Mouse (Mus musculus): ENCODE data around the gene Dlg2.

Dlg2 gene

DNA sequence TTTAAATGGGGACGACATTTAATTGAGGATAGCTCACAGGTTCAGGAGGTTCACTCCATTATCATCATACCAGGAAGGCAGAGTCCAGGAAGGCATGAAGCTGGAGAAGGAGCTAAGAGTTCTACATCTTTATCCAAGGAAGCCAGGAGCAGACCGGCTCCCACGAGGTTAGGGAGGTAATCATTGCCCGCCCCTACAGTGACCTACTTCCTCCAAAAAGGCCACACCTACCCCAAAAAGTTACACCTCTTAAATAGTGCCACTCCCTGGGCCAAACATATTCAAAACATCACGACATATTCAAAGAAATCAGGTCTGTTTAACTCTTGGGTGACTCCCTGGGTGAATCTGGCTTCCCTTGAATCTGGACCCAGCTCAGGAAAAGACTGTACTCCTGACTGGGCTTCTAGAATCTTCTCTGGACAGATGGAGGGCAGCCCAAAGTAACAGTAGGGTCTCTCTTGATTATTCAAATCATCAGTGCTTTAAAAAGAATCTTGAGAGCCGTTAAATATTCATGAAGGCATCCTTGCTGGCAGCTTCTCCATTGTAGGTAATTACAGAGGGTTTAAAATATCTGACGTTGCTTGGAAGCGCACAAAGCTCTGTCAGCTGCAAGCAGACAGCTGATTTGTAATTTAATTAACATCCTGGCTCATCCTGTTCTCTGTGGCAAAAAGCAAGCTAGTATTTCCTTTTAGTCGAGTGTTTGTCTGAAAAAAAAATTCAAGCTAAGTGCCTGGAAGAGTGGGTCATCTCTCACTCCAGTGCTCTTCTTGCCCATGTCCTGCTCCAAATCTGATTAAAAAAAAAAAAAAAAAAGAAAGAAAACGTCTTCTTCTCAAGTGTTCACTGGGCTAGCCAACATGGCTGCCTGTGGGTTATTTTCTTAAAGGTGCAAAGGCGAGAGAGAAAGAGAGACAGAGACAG lies 966.2 kb downstream of the Dlg2 start:
- peak; percentile 67 for DNase-seq (ENCODE audit: low read depth, low spot score)

DNA sequence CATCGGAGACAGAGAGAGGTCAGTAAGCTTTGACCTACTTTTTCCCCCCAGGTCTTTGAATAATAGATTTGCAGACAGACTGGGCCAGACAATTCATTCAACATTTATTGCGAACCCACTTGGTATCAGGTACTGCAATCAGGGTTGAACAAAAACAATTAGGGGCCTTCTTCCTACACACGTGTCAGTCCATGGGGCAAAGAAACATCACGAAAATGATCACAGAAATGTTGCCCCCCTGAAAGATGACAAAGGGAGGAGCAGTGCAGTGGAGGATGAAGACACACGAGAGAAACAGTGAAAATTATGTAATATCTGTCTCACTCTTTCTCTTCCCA lies 966.9 kb downstream of the Dlg2 start:
- no peak for DNase-seq (ENCODE audit: low read depth, low spot score)

DNA sequence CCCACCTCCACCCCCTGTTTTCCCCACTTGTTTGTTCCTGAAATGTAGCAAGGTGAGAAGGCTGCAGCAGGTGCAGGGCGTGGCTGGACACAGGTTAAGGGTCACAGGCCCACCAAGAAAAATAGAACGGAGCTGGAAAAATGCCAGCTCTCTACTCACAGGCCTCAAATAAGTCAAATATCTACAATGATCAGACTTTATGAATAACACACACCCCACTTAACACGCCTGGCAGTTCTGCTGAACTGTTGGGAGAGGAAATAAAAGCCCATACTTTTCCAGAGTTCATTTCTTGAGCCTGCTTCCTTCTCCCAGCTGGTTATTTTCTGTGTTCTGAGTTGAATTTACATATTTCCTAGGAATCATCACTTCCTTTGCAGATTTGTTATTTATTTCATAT lies 967.4 kb downstream of the Dlg2 start:
- no peak for DNase-seq (ENCODE audit: low read depth, low spot score)

DNA sequence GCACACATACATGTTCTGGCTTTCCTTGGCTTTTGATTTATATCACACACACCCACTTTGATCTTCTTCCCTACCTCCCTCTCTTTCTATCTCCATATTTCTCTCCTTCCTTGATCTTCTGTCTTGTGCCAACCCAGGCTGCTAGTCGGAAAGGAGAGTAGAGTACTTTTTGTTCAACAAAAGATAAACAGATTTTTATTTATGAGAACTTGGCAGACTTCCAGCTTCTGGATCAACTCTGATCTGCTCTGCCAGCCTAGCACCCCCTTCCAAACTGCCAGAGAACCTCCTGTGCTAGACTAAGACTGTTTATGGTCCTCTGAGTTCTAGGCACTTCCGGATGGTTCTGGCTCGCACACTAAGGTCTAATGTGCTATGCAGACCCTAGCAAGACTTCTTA lies 968.3 kb downstream of the Dlg2 start:
- no peak for DNase-seq (ENCODE audit: low read depth, low spot score)

DNA sequence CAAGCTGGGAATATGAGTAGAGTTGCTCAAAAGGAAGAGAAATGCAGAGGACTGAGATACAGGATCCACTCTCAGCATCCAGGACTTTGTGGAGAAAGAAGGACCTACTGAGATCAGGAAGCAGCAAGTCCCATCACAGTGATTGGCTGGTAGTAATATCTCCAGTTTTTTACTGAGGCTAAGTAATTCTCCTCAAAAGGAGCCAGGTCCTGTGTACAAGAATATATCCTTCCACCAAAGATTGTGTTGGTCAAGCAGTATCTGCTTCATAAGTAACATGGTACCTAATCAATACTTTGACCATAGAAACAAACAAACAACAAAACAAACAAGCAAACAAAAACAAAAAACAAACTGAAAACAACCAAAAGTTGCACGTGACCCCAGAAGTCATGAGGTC lies 980.3 kb downstream of the Dlg2 start:
- no peak for DNase-seq (ENCODE audit: low read depth, low spot score)

DNA sequence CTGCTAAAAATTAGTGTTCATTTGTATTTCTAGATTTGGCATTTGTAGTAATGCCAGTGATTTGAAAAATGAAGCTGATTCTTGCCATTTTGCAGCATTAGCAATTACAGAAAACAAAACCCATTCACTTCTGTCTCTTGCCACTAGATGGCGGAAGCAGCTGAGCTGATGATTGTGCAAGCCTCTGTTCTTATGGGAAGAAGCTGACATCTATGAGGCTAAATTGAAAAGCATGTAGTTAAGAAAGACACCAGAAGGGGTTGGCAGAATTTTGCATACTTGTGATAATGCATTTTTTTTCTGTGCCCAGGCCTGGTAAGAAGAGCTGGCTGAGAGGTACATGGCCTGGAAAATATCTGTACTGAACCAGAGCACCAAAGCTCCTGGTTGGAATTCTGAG lies 980.7 kb downstream of the Dlg2 start:
- peak; percentile 73 for DNase-seq (ENCODE audit: low read depth, low spot score)

DNA sequence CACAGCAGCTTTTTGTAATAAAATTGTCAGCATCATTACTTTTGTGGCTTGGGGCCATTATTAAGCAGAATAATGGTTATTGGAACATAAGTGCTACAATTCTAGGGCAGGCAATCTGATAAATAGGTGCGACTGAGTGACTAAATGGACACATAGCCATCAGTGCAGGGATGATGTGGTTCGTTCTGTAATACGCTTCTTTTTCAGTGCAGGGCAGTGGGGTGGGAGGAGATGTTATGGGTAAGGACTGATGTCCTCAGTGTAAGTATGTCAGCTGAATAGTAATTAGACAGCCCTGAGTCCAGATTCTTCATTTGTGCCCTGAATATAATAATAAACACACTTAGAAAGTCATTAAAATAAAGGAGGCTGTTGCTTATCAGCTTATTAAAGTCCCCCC lies 984.9 kb downstream of the Dlg2 start:
- DNase-seq (ENCODE audit: low read depth, low spot score): no peak

DNA sequence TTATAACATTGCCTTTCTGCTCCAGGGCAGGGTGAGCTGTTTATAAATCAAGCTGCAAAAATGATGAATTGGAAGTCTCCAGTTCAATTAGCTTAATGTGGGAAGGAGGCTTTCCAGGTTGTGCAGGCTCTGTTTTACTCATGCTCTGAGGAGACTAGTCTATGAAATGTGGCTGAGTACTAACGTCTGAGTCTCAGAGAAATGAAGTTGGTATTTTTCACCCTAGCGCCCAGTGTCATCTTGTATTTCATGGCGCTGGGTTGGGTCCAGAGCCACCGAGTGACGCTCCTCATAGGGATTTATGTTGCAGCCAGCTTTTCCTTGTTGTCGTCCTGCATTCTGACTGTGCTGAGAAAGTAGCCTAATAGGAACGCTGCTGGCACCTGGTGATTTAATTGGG lies 986.8 kb downstream of the Dlg2 start:
- DNase-seq (ENCODE audit: low read depth, low spot score): no peak

DNA sequence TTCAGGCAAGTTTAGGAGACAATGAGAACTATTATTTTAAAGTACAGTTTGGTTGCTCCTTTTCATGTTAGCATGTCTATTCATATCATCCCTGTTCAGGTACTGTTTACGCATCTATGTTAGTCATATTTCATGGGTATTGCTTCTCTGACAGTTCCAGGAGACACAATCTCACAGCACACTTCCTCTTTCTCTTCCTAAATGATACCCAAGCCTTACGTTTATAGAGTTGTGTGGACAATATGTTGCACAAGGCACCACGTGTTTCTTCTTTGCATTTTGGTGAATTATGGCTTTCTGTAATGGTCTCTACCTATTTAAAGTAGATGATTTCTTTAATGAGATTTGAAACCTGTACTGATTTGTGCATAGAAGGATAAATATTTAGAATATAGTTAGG lies 990.6 kb downstream of the Dlg2 start:
- no peak for DNase-seq (ENCODE audit: low read depth, low spot score)

DNA sequence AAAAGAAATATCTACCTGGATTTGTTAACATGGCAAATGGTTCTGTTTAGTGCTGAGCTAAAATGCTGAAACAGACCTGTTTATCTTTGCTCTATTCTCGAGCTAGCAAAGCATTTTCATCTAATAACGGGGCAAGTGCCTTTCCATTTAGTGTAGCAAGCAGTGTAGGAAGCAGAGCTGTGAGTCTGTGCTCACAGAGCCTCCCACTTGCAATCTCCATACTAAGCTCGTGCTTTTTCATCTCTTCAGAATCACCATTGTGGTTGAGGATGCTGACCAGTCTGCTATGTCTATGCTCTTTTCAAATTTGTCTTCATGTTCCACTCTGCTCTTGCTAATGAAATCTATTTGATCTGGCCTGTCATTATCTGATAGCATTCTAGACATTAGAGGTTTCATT lies 1002.7 kb downstream of the Dlg2 start:
- DNase-seq (ENCODE audit: low read depth, low spot score): no peak

DNA sequence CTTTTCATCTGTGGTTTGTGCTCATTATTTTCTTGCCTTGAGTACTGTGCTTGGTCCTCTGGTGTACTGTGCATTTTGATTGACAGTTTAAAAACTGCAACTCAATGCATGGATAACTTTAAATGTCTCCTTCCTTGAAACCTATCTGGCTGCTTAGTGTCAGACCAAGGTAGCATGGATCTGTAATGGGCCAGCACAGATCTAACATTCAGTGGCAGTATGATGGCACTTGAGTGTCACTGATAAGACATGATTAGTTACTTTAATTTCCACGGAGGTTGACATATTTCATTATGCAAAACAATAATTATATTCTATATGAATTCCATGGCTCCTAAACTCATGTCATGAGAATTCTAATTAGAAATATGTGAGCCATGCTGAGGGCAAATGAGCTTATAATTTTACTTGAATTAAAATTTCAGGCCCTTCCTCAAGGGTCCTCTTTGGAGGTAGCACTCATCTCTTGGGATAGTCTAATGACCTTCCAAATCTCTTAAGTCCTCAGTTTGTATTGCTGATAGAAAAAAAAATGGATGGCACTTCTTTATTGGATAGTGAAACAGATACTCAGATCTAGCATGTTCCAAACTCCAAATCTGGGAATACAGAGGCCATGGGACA lies 1005.2 kb downstream of the Dlg2 start:
- DNase-seq (ENCODE audit: low read depth, low spot score): no peak

DNA sequence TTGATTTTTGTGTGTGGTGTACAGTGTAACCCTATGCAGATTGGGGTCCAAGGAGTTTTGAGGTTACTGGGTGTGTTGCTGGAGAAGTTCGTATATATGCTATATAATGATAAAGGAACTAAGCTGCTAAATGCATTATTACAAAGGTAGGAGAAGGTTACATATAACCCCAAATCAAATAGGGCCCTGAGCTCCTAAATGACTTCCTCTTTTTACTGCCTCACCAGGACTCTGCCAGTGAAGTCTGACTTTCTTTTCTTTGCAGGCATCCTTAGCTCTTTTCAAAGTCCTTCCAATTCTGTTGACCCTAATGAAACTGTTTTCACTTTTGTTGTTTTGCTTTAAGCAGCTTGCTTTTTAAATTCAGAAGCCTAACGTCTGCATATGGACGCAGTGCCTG lies 1016.8 kb downstream of the Dlg2 start:
- no peak for DNase-seq (ENCODE audit: low read depth, low spot score)

DNA sequence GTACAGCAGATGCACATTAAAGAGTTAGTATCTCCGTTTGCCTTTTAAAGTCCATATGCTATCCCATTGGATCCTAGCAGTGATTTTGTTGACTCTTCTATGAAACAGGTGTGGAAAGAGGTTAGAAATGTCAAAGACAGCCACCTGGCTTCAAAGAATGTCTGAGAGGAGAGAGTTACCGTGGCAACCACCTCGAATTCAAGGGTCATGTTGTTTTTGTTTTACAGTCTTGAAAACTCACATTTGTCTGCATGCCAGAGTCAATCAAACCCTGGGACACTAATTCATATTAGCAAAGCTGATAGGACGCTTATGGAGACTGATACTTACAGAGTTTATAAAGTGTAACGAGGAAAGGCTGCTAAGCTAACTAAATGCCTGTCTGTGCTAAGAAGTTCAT lies 1019.1 kb downstream of the Dlg2 start:
- no peak for DNase-seq (ENCODE audit: low read depth, low spot score)

DNA sequence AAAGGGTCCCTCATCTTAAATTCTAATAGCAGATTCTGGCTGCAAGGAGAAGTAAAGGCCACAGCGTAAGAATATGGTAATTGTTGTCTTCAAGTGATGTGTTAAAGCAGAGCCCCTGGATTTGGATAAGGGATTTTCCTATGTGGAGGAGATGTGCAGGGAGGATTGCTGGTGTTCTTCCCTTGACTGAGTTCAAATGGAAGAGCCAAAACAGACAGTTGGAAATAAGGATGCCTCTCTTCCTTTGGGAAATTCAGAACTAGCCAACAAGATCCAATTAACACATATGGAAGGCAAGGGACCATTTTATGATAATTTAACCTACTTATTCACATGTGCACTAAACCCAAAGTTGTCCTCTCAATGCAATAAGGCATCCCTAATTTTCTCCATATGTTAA lies 1034.6 kb downstream of the Dlg2 start:
- DNase-seq (ENCODE audit: low read depth, low spot score): no peak

DNA sequence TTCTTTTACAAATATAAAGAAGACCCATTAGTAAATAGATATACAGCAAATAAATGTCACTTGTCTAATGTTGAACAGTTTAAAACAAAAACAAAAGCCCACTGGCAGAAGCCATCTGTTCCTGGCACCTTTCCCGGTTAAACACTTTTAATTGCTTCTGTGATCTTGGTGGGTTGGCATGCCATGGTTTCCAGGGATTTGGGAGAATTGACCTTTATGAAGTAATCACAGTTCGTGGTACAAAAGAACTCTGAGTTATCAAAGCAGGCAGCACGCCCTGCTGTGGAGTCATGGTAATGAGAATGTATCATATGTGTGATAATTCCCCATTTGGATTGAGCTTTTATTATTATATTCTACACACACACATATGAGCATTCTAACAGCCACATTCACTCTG lies 1038.0 kb downstream of the Dlg2 start:
- peak; percentile 26 for DNase-seq (ENCODE audit: low read depth, low spot score)

DNA sequence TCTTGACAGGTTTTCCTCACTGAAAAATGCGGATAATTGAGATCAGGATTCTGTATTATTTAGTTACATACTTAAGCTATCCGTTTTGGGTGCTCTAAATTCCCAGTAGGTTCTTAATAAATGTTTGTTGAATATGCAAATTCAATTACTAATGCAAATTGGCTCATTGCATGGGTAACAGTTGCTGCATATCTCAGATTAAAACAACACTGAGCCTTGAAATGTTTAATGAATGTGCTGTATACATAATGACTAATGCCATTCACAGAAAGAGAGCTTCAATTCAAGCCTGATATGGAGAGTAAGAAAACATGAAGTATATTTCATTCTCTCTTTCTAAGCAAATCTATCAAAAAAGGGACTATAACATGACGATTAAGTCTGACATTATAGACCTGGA lies 1039.8 kb downstream of the Dlg2 start:
- DNase-seq (ENCODE audit: low read depth, low spot score): no peak

DNA sequence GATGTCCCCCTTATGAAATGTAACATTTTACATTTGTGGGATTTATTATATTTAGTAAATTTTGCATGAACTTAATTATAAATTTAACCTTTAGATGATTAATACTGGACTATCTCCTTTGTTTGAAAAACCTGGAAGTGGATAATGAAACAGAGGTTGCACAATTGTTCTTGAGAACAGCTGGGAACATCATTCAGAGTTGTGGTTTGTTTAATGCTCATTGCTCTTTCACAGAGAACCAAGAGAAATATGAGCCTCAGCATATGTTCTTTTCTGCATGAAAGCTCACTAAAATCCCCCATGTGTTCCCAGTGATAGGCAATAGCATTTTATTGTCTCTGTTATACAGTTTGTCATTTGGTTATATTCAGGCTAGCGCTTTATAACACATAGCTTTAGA lies 1049.4 kb downstream of the Dlg2 start:
- no peak for DNase-seq (ENCODE audit: low read depth, low spot score)

DNA sequence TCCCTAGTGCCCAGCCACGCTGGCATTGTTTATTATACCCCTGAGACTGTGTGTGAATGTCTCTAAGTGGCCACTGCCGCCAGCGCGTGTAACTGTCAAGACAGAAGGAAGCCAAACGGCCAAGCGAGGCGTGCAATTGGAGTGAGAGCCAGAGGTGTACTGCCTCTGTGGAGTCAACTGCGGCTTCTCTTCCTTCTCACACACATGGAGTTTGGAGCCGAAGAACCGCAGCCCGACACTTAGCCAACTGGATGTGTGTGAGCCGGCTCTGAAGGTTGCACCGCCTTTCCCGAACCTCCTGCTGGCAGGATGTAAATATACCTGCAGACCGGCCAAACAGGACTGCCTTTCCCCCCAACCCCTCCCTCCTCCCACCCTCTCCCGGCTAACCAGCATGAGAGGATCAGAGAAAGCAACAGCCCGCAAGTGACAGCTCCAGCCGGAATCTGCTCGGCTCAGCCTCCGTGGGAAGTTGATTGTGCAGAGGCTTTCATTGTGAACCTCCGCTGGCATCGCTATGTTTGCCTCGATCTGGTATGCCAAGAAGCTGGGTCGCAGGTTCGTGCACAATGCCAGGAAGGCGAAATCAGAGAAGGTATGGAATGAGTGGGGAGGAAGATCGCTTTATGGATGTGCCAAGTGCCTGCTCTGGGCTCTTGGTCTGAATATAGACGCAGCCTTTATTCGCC lies 1066.3 kb downstream of the Dlg2 start:
- DNase-seq (ENCODE audit: low read depth, low spot score): peak; percentile 26

DNA sequence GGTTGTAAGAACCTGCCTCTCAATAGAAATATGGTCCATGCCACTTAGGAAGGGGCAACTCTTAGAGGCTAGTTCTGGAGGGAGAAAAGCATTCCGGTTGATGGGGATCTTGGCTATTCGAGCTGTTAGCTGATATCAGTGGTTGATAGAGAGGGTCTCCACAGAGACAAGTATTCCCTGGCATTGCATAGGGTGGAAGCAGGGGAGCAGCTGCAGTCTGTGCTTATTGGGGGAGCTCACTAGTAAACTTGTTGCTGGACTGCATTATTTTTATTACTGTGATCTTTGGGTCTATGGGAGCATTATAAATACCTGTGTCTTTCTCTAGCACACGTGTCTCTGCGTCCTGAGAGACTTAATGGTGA lies 1066.8 kb downstream of the Dlg2 start:
- no peak for DNase-seq (ENCODE audit: low read depth, low spot score)

DNA sequence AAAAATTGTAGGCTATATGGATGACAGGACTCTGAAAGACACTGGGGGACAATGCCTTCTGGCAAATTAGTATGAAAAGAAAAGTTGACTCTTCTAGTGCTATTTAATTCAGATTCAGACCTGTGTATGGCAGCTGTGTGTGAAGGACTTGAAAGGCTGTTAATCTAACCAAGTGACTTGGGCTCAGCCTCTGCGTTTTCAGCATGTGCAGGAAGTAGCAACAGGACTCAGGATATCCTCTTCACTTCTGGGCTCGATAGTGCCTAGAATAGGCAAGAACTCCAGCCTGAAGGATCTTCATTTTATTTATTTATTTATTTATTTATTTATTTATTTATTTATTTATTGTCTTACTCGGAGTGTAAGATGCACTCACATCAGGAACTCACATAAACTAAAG lies 1068.1 kb downstream of the Dlg2 start:
- no peak for DNase-seq (ENCODE audit: low read depth, low spot score)

DNA sequence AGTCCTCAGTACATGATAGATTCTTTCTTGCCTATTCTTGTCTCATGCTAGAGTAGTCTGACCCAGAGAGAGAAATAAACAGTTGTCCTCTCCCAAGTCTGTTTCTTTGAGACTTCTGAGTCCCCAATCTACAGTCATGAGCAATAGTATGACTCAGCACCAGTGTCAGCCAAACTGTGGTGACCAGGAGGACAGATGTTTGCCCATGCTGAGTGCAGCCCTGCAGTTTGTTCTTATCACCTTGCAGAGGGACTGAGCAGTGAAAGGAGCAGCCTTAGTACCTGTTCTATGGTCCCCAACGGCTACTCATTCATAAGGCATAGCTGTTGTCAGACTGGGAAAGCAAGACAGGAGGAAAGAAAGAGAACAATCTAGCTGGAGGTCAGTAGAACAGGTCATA lies 1072.3 kb downstream of the Dlg2 start:
- DNase-seq (ENCODE audit: low read depth, low spot score): no peak

DNA sequence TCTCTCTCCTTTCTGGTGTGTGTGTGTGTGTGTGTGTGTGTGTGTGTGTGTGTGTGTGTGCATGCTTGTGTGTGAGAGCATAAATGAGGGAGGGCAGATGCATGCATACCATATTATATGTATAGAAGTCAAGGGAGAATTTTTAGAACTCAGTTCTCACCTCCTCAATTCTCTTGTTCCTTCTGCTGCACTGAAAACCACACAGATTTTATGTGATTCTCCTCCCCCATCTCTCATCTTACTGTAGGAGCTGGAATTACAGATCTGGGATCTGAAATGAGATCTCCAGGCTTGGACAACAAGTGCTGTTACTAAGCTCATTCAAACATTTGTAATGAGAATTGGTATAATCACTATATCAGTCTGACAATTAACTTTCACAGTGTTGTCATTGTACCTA lies 1081.1 kb downstream of the Dlg2 start:
- DNase-seq (ENCODE audit: low read depth, low spot score): no peak

DNA sequence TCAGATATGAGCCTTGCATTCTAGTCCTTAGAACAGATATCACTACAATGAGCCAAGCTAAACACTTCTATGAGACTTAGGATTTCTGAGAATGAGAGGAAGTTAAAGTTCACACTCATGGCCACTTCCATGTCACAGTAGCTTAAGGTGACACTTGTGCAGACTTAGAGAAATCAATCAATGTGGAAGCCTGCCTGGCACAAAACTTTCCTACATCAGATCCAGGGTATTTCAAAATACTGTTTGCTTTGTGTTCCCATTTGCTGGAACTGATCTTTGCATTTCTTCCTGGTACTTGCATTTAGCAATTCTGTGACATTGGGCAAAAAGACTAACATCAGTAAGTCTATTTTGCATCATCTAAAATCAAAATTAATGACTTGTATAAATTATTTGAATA lies 1091.0 kb downstream of the Dlg2 start:
- no peak for DNase-seq (ENCODE audit: low read depth, low spot score)
